Mouse (Mus musculus): ENCODE measurements around the gene Lsm4. TPM values are rescaled to one million over a fixed set of nuclear protein-coding genes. Genes with fewer than 3 reads are reported as not detected.

Gene Lsm4
- polyA plus RNA-seq, 1 experiment from 2014 or later = 286 TPM

GRCm38 (mm10) chr8:70710296-70710695, 37.2 kb downstream of the Lsm4 start:
- H3K27ac ChIP-seq = no peak overlapping the region
- H3K9ac ChIP-seq = no peak overlapping the region
- no peak overlapping the region for H3K4me3 ChIP-seq (replicated peaks)
- H3K4me1 ChIP-seq (replicated peaks) = no peaks in the 10 kb centered on the region
- 85% methylated on average over 1 of the region's 1 CpGs for WGBS
- H3K9me3 ChIP-seq = no peaks in the 10 kb centered on the region
- no peak overlapping the region for H3K4me2 ChIP-seq (replicated peaks)
- no peaks in the 10 kb centered on the region for H3K27me3 ChIP-seq (replicated peaks)
- no peak for ATAC-seq
- no peaks in the 10 kb centered on the region for H3K36me3 ChIP-seq

- 86% methylated on average over 11 of the region's 11 CpGs for WGBS
- no peak for ATAC-seq
- no peaks in the 10 kb centered on the region for H3K36me3 ChIP-seq
Observed at GRCm38 (mm10) chr8:70711041-70711440, 38.0 kb downstream of the Lsm4 start.

GRCm38 (mm10) chr8:70713991-70714390, 40.9 kb downstream of the Lsm4 start:
- Histone ChIP-seq H3K9ac (no peak overlapping the region), H3K4me3 (replicated peaks) (no peak overlapping the region), H3K27ac (no peak overlapping the region), H3K27me3 (replicated peaks) (no peaks in the 10 kb centered on the region), H3K4me2 (replicated peaks) (no peak overlapping the region), H3K36me3 (no peaks in the 10 kb centered on the region), H3K4me1 (replicated peaks) (no peaks in the 10 kb centered on the region), H3K9me3 (no peaks in the 10 kb centered on the region)
- no peak for ATAC-seq
- WGBS = 73% methylated on average over 7 of the region's 7 CpGs

More at GRCm38 (mm10) chr8:70711041-70711440, 38.0 kb downstream of the Lsm4 start:
- no peaks in the 10 kb centered on the region for H3K27me3 ChIP-seq (replicated peaks)
- no peaks in the 10 kb centered on the region for H3K4me1 ChIP-seq (replicated peaks)
- no peak overlapping the region for H3K9ac ChIP-seq
- H3K4me2 ChIP-seq (replicated peaks) = no peak overlapping the region
- no peak overlapping the region for H3K4me3 ChIP-seq (replicated peaks)
- H3K9me3 ChIP-seq = no peaks in the 10 kb centered on the region
- no peak overlapping the region for H3K27ac ChIP-seq

- 42% methylated on average over 2 of the region's 2 CpGs for WGBS
- Histone ChIP-seq H3K9me3 (no peaks in the 10 kb centered on the region), H3K4me3 (replicated peaks) (no peak overlapping the region), H3K27ac (no peak overlapping the region), H3K4me1 (replicated peaks) (no peaks in the 10 kb centered on the region; the same call in 1 of the 2 replicates), H3K9ac (no peak overlapping the region), H3K36me3 (no peaks in the 10 kb centered on the region), H3K4me2 (replicated peaks) (no peak overlapping the region), H3K27me3 (replicated peaks) (no peaks in the 10 kb centered on the region)
- no peak for ATAC-seq
Observed at GRCm38 (mm10) chr8:70715086-70715485, 42.0 kb downstream of the Lsm4 start.

- no peaks in the 10 kb centered on the region for H3K9me3 ChIP-seq
- 83% methylated on average over 40 of the region's 40 CpGs for WGBS
Observed at GRCm38 (mm10) chr8:70716521-70717400, 43.7 kb downstream of the Lsm4 start.

GRCm38 (mm10) chr8:70718297-70718696, 45.2 kb downstream of the Lsm4 start, which contains the start of gene Gm3336:
Gm3336 (plus strand) TSS chr8:70718543.
- Histone ChIP-seq H3K4me3 (replicated peaks) (no peak within 1 kb of the TSS), H3K36me3 (no peaks in the 10 kb centered on the region), H3K27ac (no peak within 1 kb of the TSS), H3K9ac (no peak within 1 kb of the TSS; the same call in 1 of the 2 replicates), H3K27me3 (replicated peaks) (no peaks in the 10 kb centered on the region), H3K9me3 (no peaks in the 10 kb centered on the region), H3K4me1 (replicated peaks) (peaks cover 2% of the 10 kb centered on the region; the same call in 1 of the 2 replicates), H3K4me2 (replicated peaks) (peak within 1 kb of the TSS; percentile 41; the same call in 1 of the 2 replicates)
- peak; percentile 62 for ATAC-seq
- WGBS = 4% methylated on average over 19 of the region's 19 CpGs

More at GRCm38 (mm10) chr8:70716521-70717400, 43.7 kb downstream of the Lsm4 start:
- Histone ChIP-seq H3K4me1 (replicated peaks) (no peaks in the 10 kb centered on the region; the same call in 1 of the 2 replicates), H3K4me3 (replicated peaks) (no peak overlapping the region), H3K4me2 (replicated peaks) (no peak overlapping the region), H3K9ac (no peak overlapping the region), H3K27ac (no peak overlapping the region), H3K27me3 (replicated peaks) (no peaks in the 10 kb centered on the region), H3K36me3 (no peaks in the 10 kb centered on the region)
- ATAC-seq = no peak

GRCm38 (mm10) chr8:70719796-70720270, 46.8 kb downstream of the Lsm4 start:
- WGBS = 48% methylated on average over 9 of the region's 9 CpGs
- H3K27me3 ChIP-seq (replicated peaks) = no peaks in the 10 kb centered on the region
- H3K36me3 ChIP-seq = no peaks in the 10 kb centered on the region
- H3K9me3 ChIP-seq = no peaks in the 10 kb centered on the region
- H3K4me3 ChIP-seq (replicated peaks) = no peak overlapping the region
- no peak overlapping the region for H3K4me2 ChIP-seq (replicated peaks)
- H3K9ac ChIP-seq = no peak overlapping the region
- H3K27ac ChIP-seq = no peak overlapping the region
- peaks cover 3% of the 10 kb centered on the region; the same call in 1 of the 2 replicates for H3K4me1 ChIP-seq (replicated peaks)
- ATAC-seq = peak; percentile 21; the same call in 1 of the 2 replicates

- Histone ChIP-seq H3K27ac (no peak overlapping the region), H3K4me2 (replicated peaks) (no peak overlapping the region), H3K9ac (no peak overlapping the region), H3K4me3 (replicated peaks) (no peak overlapping the region), H3K4me1 (replicated peaks) (peaks cover 3% of the 10 kb centered on the region; the same call in 1 of the 2 replicates), H3K9me3 (no peaks in the 10 kb centered on the region), H3K36me3 (no peaks in the 10 kb centered on the region), H3K27me3 (replicated peaks) (no peaks in the 10 kb centered on the region)
- ATAC-seq = no peak
- WGBS = 2% methylated on average over 3 of the region's 3 CpGs
Observed at GRCm38 (mm10) chr8:70720739-70721138, 47.7 kb downstream of the Lsm4 start.

GRCm38 (mm10) chr8:70721601-70722000, 48.6 kb downstream of the Lsm4 start:
- Histone ChIP-seq H3K27ac (no peak overlapping the region), H3K4me2 (replicated peaks) (no peak overlapping the region), H3K9me3 (no peaks in the 10 kb centered on the region), H3K36me3 (no peaks in the 10 kb centered on the region), H3K4me3 (replicated peaks) (no peak overlapping the region), H3K9ac (no peak overlapping the region), H3K4me1 (replicated peaks) (peaks cover 3% of the 10 kb centered on the region; the same call in 1 of the 2 replicates), H3K27me3 (replicated peaks) (0 out of 2 replicates have a peak, but pooled peaks cover 4% of the 10 kb centered on the region)
- ATAC-seq = no peak
- WGBS = 86% methylated on average over 8 of the region's 8 CpGs

GRCm38 (mm10) chr8:70723486-70724210, 50.6 kb downstream of the Lsm4 start, which contains the start of gene Pde4c:
Pde4c (plus strand) TSS chr8:70723720.
- H3K27me3 ChIP-seq (replicated peaks) = 0 out of 2 replicates have a peak, but pooled peaks cover 10% of the 10 kb centered on the region
- H3K36me3 ChIP-seq = no peaks in the 10 kb centered on the region
- WGBS = 50% methylated on average over 7 of the region's 7 CpGs
- no peak within 1 kb of the TSS for H3K4me2 ChIP-seq (replicated peaks)
- 0 out of 2 replicates have a peak within 1 kb of the TSS, but pooled peaks have one; percentile 17 for H3K27ac ChIP-seq
- H3K9me3 ChIP-seq = no peaks in the 10 kb centered on the region
- H3K9ac ChIP-seq = no peak within 1 kb of the TSS
- H3K4me1 ChIP-seq (replicated peaks) = peaks cover 3% of the 10 kb centered on the region; the same call in 1 of the 2 replicates
- ATAC-seq = peak; percentile 61
- no peak within 1 kb of the TSS for H3K4me3 ChIP-seq (replicated peaks)

GRCm38 (mm10) chr8:70724216-70724615, 51.2 kb downstream of the Lsm4 start:
- peaks cover 3% of the 10 kb centered on the region; the same call in 1 of the 2 replicates for H3K4me1 ChIP-seq (replicated peaks)
- H3K27ac ChIP-seq = no peak overlapping the region
- H3K4me3 ChIP-seq (replicated peaks) = no peak overlapping the region
- ATAC-seq = no peak
- no peak overlapping the region for H3K9ac ChIP-seq
- no peaks in the 10 kb centered on the region for H3K36me3 ChIP-seq
- WGBS = 73% methylated on average over 12 of the region's 12 CpGs
- H3K4me2 ChIP-seq (replicated peaks) = no peak overlapping the region
- 0 out of 2 replicates have a peak, but pooled peaks cover 10% of the 10 kb centered on the region for H3K27me3 ChIP-seq (replicated peaks)
- no peaks in the 10 kb centered on the region for H3K9me3 ChIP-seq
